Mouse (Mus musculus) cerebellum, adult 9-10 months (tissue): ENCODE results near the gene Cck.
"Not testable (repeated sequence)": the region's sequence is repeated elsewhere in the genome, so short reads cannot be mapped to it uniquely, and the experiment has no call there.

Experiments used
- DNase-seq: peaks from one replicate; pipeline ENCODE4 v3.0.0; 2022

Cck gene

GRCm38 (mm10) chr9:121458466-121458865 lies 37.0 kb downstream of the Cck start:
- DNase-seq, result peak; percentile 72

GRCm38 (mm10) chr9:121456739-121457515 lies 38.6 kb downstream of the Cck start:
- no peak for DNase-seq

GRCm38 (mm10) chr9:121454891-121455290 lies 40.6 kb downstream of the Cck start:
- no peak for DNase-seq

GRCm38 (mm10) chr9:121452342-121452942 lies 43.1 kb downstream of the Cck start:
- DNase-seq, result not testable (repeated sequence)

- peak; percentile 72 for DNase-seq
Measured at GRCm38 (mm10) chr9:121446431-121446831, 49.1 kb downstream of the Cck start.

GRCm38 (mm10) chr9:121445364-121445763 lies 50.1 kb downstream of the Cck start:
- peak; percentile 72 for DNase-seq

GRCm38 (mm10) chr9:121444367-121444707 lies 51.2 kb downstream of the Cck start:
- peak; percentile 94 for DNase-seq

- no peak for DNase-seq
Measured at GRCm38 (mm10) chr9:121443696-121444366, 51.7 kb downstream of the Cck start.

- DNase-seq, result no peak
Measured at GRCm38 (mm10) chr9:121442145-121442544, 53.3 kb downstream of the Cck start.
